Mouse (Mus musculus) myocyte (in vitro differentiated cells): ENCODE data around the gene Akap12. TPM values are rescaled to one million over a fixed set of nuclear protein-coding genes. Genes with fewer than 3 reads are reported as not detected.

Source experiments
- H3K27me3 ChIP-seq: one replicate; pipeline ENCODE4 v1.6.1; 2011; ENCODE audit not compliant: control insufficient read depth, insufficient read depth, insufficient read length
- H3K36me3 ChIP-seq: one replicate; pipeline ENCODE4 v1.6.1; 2011; ENCODE audit not compliant: control insufficient read depth, insufficient read depth
- H3K4me2 ChIP-seq: one replicate; pipeline ENCODE4 v1.6.1; 2011; ENCODE audit warnings: low read depth, control low read depth
- H3K4me3 ChIP-seq: one replicate; pipeline ENCODE4 v1.5.1; 2011; ENCODE audit warnings: mild to moderate bottlenecking, control low read depth, moderate library complexity
- H3K79me2 ChIP-seq: one replicate; pipeline ENCODE4 v1.6.1; 2011; ENCODE audit not compliant: control insufficient read depth, insufficient read depth
- H3ac ChIP-seq: one replicate; pipeline ENCODE4 v1.6.1; 2011; ENCODE audit not compliant: control insufficient read depth, insufficient read length
- CEBPB ChIP-seq: IDR thresholded peaks from 2 replicates; pipeline ENCODE4 v1.6.1; 2011; ENCODE audit warnings: mild to moderate bottlenecking, moderate library complexity; ENCODE audit not compliant: poor library complexity, insufficient read depth, severe bottlenecking
- E2F4 ChIP-seq: IDR thresholded peaks from one replicate; pipeline ENCODE4 v1.6.1; 2011; ENCODE audit warnings: mild to moderate bottlenecking, control low read depth, moderate library complexity; ENCODE audit not compliant: insufficient read depth
- MAX ChIP-seq: IDR thresholded peaks from one replicate; pipeline ENCODE4 v1.6.1; 2011; ENCODE audit warnings: low read depth, mild to moderate bottlenecking, control low read depth
- MYOD1 ChIP-seq, 3 experiments: IDR thresholded peaks; one replicate each; pipeline ENCODE4 v1.6.1; 2011; ENCODE audit warnings: control low read depth in 2 of 3, low read depth in 2 of 3, mild to moderate bottlenecking in 2 of 3, moderate library complexity in 1 of 3; ENCODE audit not compliant: insufficient read length in 2 of 3, control insufficient read depth in 1 of 3
- MYOG ChIP-seq, 3 experiments: IDR thresholded peaks; one replicate each; pipeline ENCODE4 v1.6.1; 2011; ENCODE audit warnings: control low read depth in 2 of 3, low read depth in 2 of 3, mild to moderate bottlenecking in 2 of 3; ENCODE audit not compliant: insufficient read length in 2 of 3, control insufficient read depth in 1 of 3, insufficient read depth in 1 of 3
- POLR2A ChIP-seq: IDR thresholded peaks from one replicate; pipeline ENCODE4 v1.6.1; 2011; ENCODE audit warnings: low read depth, mild to moderate bottlenecking, control low read depth, moderate library complexity; ENCODE audit not compliant: insufficient read length
- POLR2AphosphoS2 ChIP-seq: IDR thresholded peaks from one replicate; pipeline ENCODE4 v1.6.1; 2011; ENCODE audit warnings: low read depth, control low read depth; ENCODE audit not compliant: insufficient read length
- REST ChIP-seq: IDR thresholded peaks from one replicate; pipeline ENCODE4 v1.6.1; 2011; ENCODE audit warnings: mild to moderate bottlenecking, control low read depth, moderate library complexity; ENCODE audit not compliant: insufficient read depth, insufficient read length
- SRF ChIP-seq: IDR thresholded peaks from one replicate; pipeline ENCODE4 v1.6.1; 2011; ENCODE audit warnings: low read depth; ENCODE audit not compliant: control insufficient read depth, insufficient read length
- TCF12 ChIP-seq: IDR thresholded peaks from one replicate; pipeline ENCODE4 v1.6.1; 2011; ENCODE audit warnings: mild to moderate bottlenecking, control low read depth; ENCODE audit not compliant: poor library complexity, insufficient read depth, severe bottlenecking
- TCF3 ChIP-seq: IDR thresholded peaks from one replicate; pipeline ENCODE4 v1.6.1; 2011; ENCODE audit warnings: low read depth, control low read depth; ENCODE audit not compliant: insufficient read length
- USF1 ChIP-seq: IDR thresholded peaks from one replicate; pipeline ENCODE4 v1.6.1; 2011; ENCODE audit warnings: low read depth, mild to moderate bottlenecking, control low read depth, moderate library complexity
- polyA plus RNA-seq: library from polyadenylated mRNA; unstranded; fragments of >200 nt; fragmentation: generic; extraction: Trizol; gene quantifications from one replicate; pipeline ENCODE4 v1.2.1, GENCODE M21; 2012; ENCODE audit warnings: missing spikeins

Gene Akap12
- polyA plus RNA-seq, 1 experiment: 0.55 TPM

- Histone ChIP-seq H3K4me2 (no peak overlapping the region), H3K4me3 (no peak overlapping the region), H3ac (no peak overlapping the region), H3K27me3 (no peaks in the 10 kb centered on the region), H3K36me3 (no peaks in the 10 kb centered on the region), H3K79me2 (no peaks in the 10 kb centered on the region)
- TF ChIP-seq TCF12: no peak
- TF ChIP-seq CEBPB: no peak
- TF ChIP-seq POLR2AphosphoS2: no peak
- no peak for TF ChIP-seq POLR2A
- TF ChIP-seq USF1: no peak
- TF ChIP-seq MYOD1 (IDR thresholded peaks at IDR 0.05; ENCODE audit: control insufficient read depth in 1 of 3, insufficient read length in 2 of 3, low read depth in 2 of 3): no peak
- no peak for TF ChIP-seq MYOG (IDR thresholded peaks at IDR 0.05; ENCODE audit: control insufficient read depth in 1 of 3, insufficient read depth in 1 of 3, insufficient read length in 2 of 3, low read depth in 2 of 3)
- no peak for TF ChIP-seq SRF
- TF ChIP-seq TCF3: no peak
- no peak for TF ChIP-seq REST
- TF ChIP-seq E2F4: no peak
- TF ChIP-seq MAX: no peak
These were observed 72.8 kb downstream of the Akap12 start for GRCm38 (mm10) chr10:4338863-4339461.

GRCm38 (mm10) chr10:4341430-4341829 lies 75.2 kb downstream of the Akap12 start:
- Histone ChIP-seq H3K4me3 (no peak overlapping the region), H3K79me2 (no peaks in the 10 kb centered on the region), H3ac (no peak overlapping the region), H3K27me3 (no peaks in the 10 kb centered on the region), H3K36me3 (no peaks in the 10 kb centered on the region), H3K4me2 (no peak overlapping the region)
- TF ChIP-seq REST (no peak), E2F4 (peak; percentile 22)

- Histone ChIP-seq H3K4me3 (no peak overlapping the region), H3K79me2 (no peaks in the 10 kb centered on the region), H3K36me3 (no peaks in the 10 kb centered on the region), H3K4me2 (no peak overlapping the region), H3ac (no peak overlapping the region), H3K27me3 (no peaks in the 10 kb centered on the region)
- TF ChIP-seq SRF (no peak), MAX (no peak), MYOG (IDR thresholded peaks at IDR 0.05; ENCODE audit: control insufficient read depth in 1 of 3, insufficient read depth in 1 of 3, insufficient read length in 2 of 3, low read depth in 2 of 3) (no peak), MYOD1 (IDR thresholded peaks at IDR 0.05; ENCODE audit: control insufficient read depth in 1 of 3, insufficient read length in 2 of 3, low read depth in 2 of 3) (no peak), CEBPB (no peak), POLR2A (no peak), TCF3 (no peak), TCF12 (no peak), POLR2AphosphoS2 (no peak), USF1 (no peak), E2F4 (no peak), REST (no peak)
These were observed 80.4 kb downstream of the Akap12 start for GRCm38 (mm10) chr10:4346489-4347135.

GRCm38 (mm10) chr10:4347136-4347492 lies 80.9 kb downstream of the Akap12 start:
- Histone ChIP-seq H3K4me3 (no peak overlapping the region), H3K79me2 (no peaks in the 10 kb centered on the region), H3ac (no peak overlapping the region), H3K27me3 (no peaks in the 10 kb centered on the region), H3K36me3 (no peaks in the 10 kb centered on the region), H3K4me2 (no peak overlapping the region)
- no peak for TF ChIP-seq MYOG (IDR thresholded peaks at IDR 0.05; ENCODE audit: control insufficient read depth in 1 of 3, insufficient read depth in 1 of 3, insufficient read length in 2 of 3, low read depth in 2 of 3)
- TF ChIP-seq MAX: no peak
- TF ChIP-seq POLR2A: no peak
- no peak for TF ChIP-seq POLR2AphosphoS2
- TF ChIP-seq TCF3: no peak
- no peak for TF ChIP-seq TCF12
- TF ChIP-seq USF1: no peak
- no peak for TF ChIP-seq E2F4
- TF ChIP-seq SRF: no peak
- no peak for TF ChIP-seq MYOD1 (IDR thresholded peaks at IDR 0.05; ENCODE audit: control insufficient read depth in 1 of 3, insufficient read length in 2 of 3, low read depth in 2 of 3)
- TF ChIP-seq CEBPB: no peak
- TF ChIP-seq REST: no peak

GRCm38 (mm10) chr10:4347591-4347990 lies 81.4 kb downstream of the Akap12 start:
- no peak overlapping the region for H3K4me3 ChIP-seq
- TF ChIP-seq MAX: no peak
- no peak for TF ChIP-seq POLR2A
- no peak for TF ChIP-seq USF1
- no peak for TF ChIP-seq MYOD1 (IDR thresholded peaks at IDR 0.05; ENCODE audit: control insufficient read depth in 1 of 3, insufficient read length in 2 of 3, low read depth in 2 of 3)
- no peak for TF ChIP-seq E2F4
- no peak for TF ChIP-seq REST
- TF ChIP-seq POLR2AphosphoS2: no peak
- TF ChIP-seq TCF3: no peak
- TF ChIP-seq MYOG (IDR thresholded peaks at IDR 0.05; ENCODE audit: control insufficient read depth in 1 of 3, insufficient read depth in 1 of 3, insufficient read length in 2 of 3, low read depth in 2 of 3): no peak
- no peak for TF ChIP-seq SRF
- no peak for TF ChIP-seq TCF12
- TF ChIP-seq CEBPB: no peak
- no peak overlapping the region for H3K4me2 ChIP-seq
- H3K79me2 ChIP-seq: no peaks in the 10 kb centered on the region
- H3K27me3 ChIP-seq: no peaks in the 10 kb centered on the region
- no peak overlapping the region for H3ac ChIP-seq
- H3K36me3 ChIP-seq: no peaks in the 10 kb centered on the region
